Mouse (Mus musculus) macrophage (primary cell): ENCODE data around the gene Plcl1. TPM values are rescaled to one million over a fixed set of nuclear protein-coding genes. Genes with fewer than 3 reads are reported as not detected.

Experiments
- H3K27ac ChIP-seq: fragments of 350-480 bp; formaldehyde crosslinking; 2 replicates; pipeline ENCODE4 v1.9.0; 2021
- H3K36me3 ChIP-seq: fragments of 350-480 bp; formaldehyde crosslinking; 2 replicates; pipeline ENCODE4 v1.9.0; 2021; ENCODE audit errors: inconsistent target
- H3K4me3 ChIP-seq: fragments of 350-480 bp; formaldehyde crosslinking; 2 replicates; pipeline ENCODE4 v1.9.0; 2021; ENCODE audit errors: inconsistent target
- H3K79me2 ChIP-seq: fragments of 350-480 bp; formaldehyde crosslinking; 2 replicates; pipeline ENCODE4 v1.9.0; 2021; ENCODE audit errors: inconsistent target
- WGBS: methylation state at CpG from one replicate; pipeline ENCODE4 v1.1.7; 2026; ENCODE audit warnings: inconsistent platforms; ENCODE audit not compliant: missing documents; 5-methylcytosine and 5-hydroxymethylcytosine counted together
- polyA plus RNA-seq: library from polyadenylated mRNA; stranded (reverse); fragments of 250-400 nt; gene quantifications from 3 replicates; pipeline ENCODE4 v1.2.4, GENCODE M21; 2018; ENCODE audit warnings: inconsistent platforms

The Plcl1 gene
- polyA plus RNA-seq, 1 experiment from 2014 or later: 0.40 TPM

GRCm38 (mm10) chr1:55702106-55702505, 296.4 kb downstream of the Plcl1 start:
- no peak overlapping the region for H3K4me3 ChIP-seq
- H3K79me2 ChIP-seq: no peaks in the 10 kb centered on the region
- 84% methylated on average over 3 of the region's 3 CpGs for WGBS
- no peaks in the 10 kb centered on the region for H3K36me3 ChIP-seq
- no peak overlapping the region for H3K27ac ChIP-seq

GRCm38 (mm10) chr1:55704707-55705106, 299.0 kb downstream of the Plcl1 start:
- no peaks in the 10 kb centered on the region for H3K36me3 ChIP-seq
- no peak overlapping the region for H3K4me3 ChIP-seq
- no peak overlapping the region for H3K27ac ChIP-seq
- 90% methylated on average over 2 of the region's 2 CpGs for WGBS
- H3K79me2 ChIP-seq: no peaks in the 10 kb centered on the region

DNA sequence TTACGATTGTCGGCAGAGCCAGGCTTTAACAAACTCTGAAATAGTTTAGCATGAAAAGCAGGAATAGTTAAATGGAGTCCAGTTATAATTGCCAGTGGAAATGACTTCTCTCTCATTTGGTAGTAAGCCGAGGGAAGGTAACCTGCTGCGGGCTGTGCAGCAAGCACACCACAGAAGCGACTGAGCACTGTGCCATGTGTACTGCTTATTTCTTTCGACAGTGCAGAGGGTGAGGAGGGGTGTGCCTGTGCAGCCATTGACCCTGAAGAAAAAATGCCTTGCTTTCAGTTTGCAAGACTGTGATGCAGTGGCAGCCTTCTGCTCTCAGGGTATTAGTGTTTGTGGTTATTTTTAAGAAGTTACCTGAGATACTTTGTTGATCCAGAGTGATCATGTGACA, 299.5 kb downstream of the Plcl1 start:
- Histone ChIP-seq H3K79me2 (no peaks in the 10 kb centered on the region), H3K36me3 (no peaks in the 10 kb centered on the region), H3K4me3 (no peak overlapping the region), H3K27ac (no peak overlapping the region)
- WGBS: 95% methylated on average over 6 of the region's 6 CpGs

DNA sequence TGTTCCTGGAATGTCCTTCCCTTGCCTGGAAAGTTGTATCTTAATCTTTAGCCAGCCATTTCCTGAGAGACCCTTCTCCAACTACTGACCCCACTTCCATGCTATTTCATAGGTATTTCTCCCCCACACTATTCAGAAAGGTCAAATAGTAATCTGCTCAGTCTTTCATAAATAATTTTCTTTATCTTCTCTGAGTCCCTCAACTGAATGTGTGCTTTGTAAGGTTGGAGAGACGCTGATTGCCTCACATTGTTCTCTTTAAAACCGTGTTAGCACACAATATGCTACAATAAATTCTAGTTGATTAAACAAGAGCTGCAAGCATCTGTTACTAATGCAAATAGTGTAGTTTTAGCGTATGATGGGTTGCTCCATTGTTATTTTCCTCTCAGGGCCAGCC, 300.0 kb downstream of the Plcl1 start:
- Histone ChIP-seq H3K79me2 (no peaks in the 10 kb centered on the region), H3K27ac (no peak overlapping the region), H3K36me3 (no peaks in the 10 kb centered on the region), H3K4me3 (no peak overlapping the region)
- 97% methylated on average over 3 of the region's 3 CpGs for WGBS

- Histone ChIP-seq H3K36me3 (no peaks in the 10 kb centered on the region), H3K27ac (no peak overlapping the region), H3K4me3 (no peak overlapping the region), H3K79me2 (no peaks in the 10 kb centered on the region)
- 77% methylated on average over 1 of the region's 1 CpGs for WGBS
Measured at GRCm38 (mm10) chr1:55706933-55707332, 301.2 kb downstream of the Plcl1 start.

GRCm38 (mm10) chr1:55717283-55717803, 311.6 kb downstream of the Plcl1 start:
- H3K27ac ChIP-seq: no peak overlapping the region
- 96% methylated on average over 4 of the region's 4 CpGs for WGBS
- H3K4me3 ChIP-seq: no peak overlapping the region
- H3K36me3 ChIP-seq: no peaks in the 10 kb centered on the region
- H3K79me2 ChIP-seq: no peaks in the 10 kb centered on the region

GRCm38 (mm10) chr1:55725428-55725827, 319.7 kb downstream of the Plcl1 start:
- no peaks in the 10 kb centered on the region for H3K36me3 ChIP-seq
- no peak overlapping the region for H3K27ac ChIP-seq
- H3K79me2 ChIP-seq: no peaks in the 10 kb centered on the region
- 76% methylated on average over 3 of the region's 3 CpGs for WGBS
- H3K4me3 ChIP-seq: no peak overlapping the region

GRCm38 (mm10) chr1:55729332-55729731, 323.6 kb downstream of the Plcl1 start:
- 96% methylated on average over 3 of the region's 3 CpGs for WGBS
- no peak overlapping the region for H3K27ac ChIP-seq
- H3K79me2 ChIP-seq: no peaks in the 10 kb centered on the region
- no peak overlapping the region for H3K4me3 ChIP-seq
- H3K36me3 ChIP-seq: no peaks in the 10 kb centered on the region

DNA sequence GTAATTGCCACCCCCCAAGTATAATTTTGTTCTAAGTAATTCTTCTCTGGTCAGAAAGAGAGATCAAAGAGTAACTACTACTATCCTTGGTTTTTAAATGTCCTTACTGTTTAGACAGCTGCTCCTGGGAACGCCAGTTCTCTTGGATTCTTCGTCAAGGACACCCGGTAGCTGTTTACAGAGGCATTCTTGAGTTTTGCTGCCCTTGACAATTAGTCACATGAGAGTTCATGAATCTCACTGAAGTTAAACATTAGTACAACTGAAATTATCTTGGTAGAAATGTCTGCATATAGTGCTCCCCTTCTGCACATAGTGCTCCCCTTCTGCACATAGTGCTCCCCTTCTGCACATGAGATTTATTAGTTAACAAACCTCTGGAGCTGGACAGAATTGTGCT, 327.2 kb downstream of the Plcl1 start:
- Histone ChIP-seq H3K4me3 (no peak overlapping the region), H3K27ac (no peak overlapping the region), H3K79me2 (no peaks in the 10 kb centered on the region), H3K36me3 (no peaks in the 10 kb centered on the region)
- WGBS: 100% methylated on average over 3 of the region's 3 CpGs

DNA sequence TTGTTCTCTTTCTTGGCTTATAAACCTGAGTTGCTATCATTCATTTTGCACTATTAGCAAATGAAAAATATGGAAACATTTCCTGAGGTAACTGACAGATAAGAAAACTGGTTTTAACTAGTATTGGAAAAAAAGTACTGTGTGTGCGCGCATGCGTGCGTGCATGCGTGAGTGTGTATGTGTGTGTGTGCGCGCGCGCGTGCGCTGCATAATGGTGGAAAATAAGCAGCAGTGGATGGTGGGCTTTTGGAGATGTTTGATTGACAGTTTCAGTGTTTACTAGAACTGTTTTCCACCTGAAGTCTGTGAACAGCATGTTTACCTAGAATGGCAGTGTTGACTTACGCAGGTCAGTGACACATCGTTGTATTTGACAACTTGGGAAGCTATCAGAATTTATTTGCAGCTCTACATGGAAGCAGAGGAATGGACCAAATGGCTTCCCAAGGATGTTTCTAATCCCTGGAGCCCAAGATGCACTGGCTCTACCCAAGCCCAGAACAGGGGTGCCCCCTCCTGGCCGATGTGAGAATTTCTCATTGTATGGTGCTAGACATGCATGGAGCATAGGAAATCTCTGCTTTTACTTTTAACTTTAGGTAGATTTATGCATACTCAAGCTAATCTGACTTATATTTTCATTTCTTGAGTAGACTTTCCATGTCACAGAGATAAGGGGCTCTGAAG, 330.5 kb downstream of the Plcl1 start:
- Histone ChIP-seq H3K27ac (no peak overlapping the region), H3K36me3 (no peaks in the 10 kb centered on the region), H3K4me3 (no peak overlapping the region), H3K79me2 (no peaks in the 10 kb centered on the region)
- 88% methylated on average over 14 of the region's 14 CpGs for WGBS

DNA sequence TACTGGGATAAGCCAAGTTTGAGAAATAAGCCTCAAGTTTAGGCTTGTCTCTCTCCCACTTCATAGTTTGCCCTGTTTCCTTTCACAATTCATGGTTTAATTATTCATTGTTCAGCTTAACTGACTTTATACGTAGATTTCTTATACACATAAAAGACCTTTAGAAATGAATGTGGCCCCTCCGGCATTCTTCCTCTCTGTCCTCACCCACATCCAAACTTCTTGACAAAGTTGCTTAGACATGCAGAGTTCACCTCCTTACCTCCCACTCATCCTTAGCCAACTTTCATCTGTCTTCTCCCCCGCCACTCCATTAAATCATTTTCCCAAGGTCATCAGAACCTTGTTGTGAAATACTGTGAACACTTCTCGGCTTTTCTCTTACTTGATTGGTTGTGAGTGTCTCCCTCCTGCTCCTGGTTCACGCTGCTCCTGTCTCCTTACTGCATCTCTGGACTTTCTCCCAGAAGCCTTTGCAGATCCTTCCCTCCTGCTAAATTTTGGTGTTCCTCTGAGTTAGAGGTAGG, 331.1 kb downstream of the Plcl1 start:
- Histone ChIP-seq H3K36me3 (no peaks in the 10 kb centered on the region), H3K79me2 (no peaks in the 10 kb centered on the region), H3K27ac (no peak overlapping the region), H3K4me3 (no peak overlapping the region)
- WGBS: 85% methylated on average over 5 of the region's 5 CpGs

DNA sequence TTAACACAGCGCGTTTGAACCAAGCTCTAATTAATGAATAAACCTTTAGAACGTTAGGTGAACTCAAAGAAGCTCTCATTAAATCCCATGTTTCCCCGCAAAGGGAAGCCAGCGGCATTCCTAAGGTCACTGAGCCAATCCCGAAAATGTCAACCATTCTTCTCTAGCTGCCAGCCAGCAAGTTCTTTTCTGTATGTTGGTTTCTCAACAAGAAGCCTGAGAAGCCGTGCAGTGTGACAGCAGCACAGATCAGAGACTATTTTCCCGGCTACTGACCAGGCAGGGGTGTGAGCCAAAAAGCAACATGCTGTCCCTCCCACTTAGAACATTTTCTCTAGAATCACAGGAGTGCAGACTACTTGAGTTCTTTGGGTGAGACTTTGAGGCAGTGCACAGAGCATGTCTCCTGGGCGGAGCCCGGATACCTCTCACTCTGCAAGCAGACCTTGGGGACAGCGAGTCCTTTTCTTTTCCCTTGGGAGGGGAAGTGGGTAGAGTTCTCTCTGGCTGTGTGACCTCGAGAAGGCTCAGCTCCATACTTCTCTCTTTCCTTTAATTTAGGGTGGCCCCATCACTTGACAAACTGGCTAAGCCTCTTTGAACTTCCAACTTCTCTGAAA, 333.1 kb downstream of the Plcl1 start:
- 82% methylated on average over 12 of the region's 12 CpGs for WGBS
- Histone ChIP-seq H3K36me3 (no peaks in the 10 kb centered on the region), H3K79me2 (no peaks in the 10 kb centered on the region), H3K4me3 (no peak overlapping the region), H3K27ac (no peak overlapping the region)

GRCm38 (mm10) chr1:55741885-55742284, 336.2 kb downstream of the Plcl1 start:
- H3K4me3 ChIP-seq: no peak overlapping the region
- H3K27ac ChIP-seq: no peak overlapping the region
- 84% methylated on average over 3 of the region's 3 CpGs for WGBS

GRCm38 (mm10) chr1:55748516-55748915, 342.8 kb downstream of the Plcl1 start:
- no peaks in the 10 kb centered on the region for H3K79me2 ChIP-seq
- H3K4me3 ChIP-seq: no peak overlapping the region
- no peaks in the 10 kb centered on the region for H3K36me3 ChIP-seq
- WGBS: 91% methylated on average over 5 of the region's 5 CpGs
- H3K27ac ChIP-seq: no peak overlapping the region

More at GRCm38 (mm10) chr1:55741885-55742284, 336.2 kb downstream of the Plcl1 start:
- Histone ChIP-seq H3K36me3 (no peaks in the 10 kb centered on the region), H3K79me2 (no peaks in the 10 kb centered on the region)

GRCm38 (mm10) chr1:55749770-55750169, 344.0 kb downstream of the Plcl1 start:
- Histone ChIP-seq H3K36me3 (no peaks in the 10 kb centered on the region), H3K79me2 (no peaks in the 10 kb centered on the region), H3K27ac (no peak overlapping the region), H3K4me3 (no peak overlapping the region)
- WGBS: 97% methylated on average over 7 of the region's 7 CpGs
